Mouse (Mus musculus) heart, embryonic 11.5 days (tissue): ENCODE measurements around the gene Cbfa2t3. TPM values are rescaled to one million over a fixed set of nuclear protein-coding genes. Genes with fewer than 3 reads are reported as not detected.

Experiments
- ATAC-seq: fragments of 200-750 bp; cut with Nextera tagmentation; replicated peaks from 2 replicates; pipeline ENCODE4 v1.8.0; 2017; ENCODE audit warnings: moderate library complexity; ENCODE audit not compliant: insufficient number of reproducible peaks, low FRiP score, low TSS enrichment
- H3K27ac ChIP-seq: fragments of 300-500 bp; sonication (generic); 2 replicates; pipeline ENCODE4 v1.5.1; 2014; ENCODE audit warnings: mild to moderate bottlenecking, low read depth, low read length
- H3K27me3 ChIP-seq: fragments of 300-500 bp; sonication (generic); 2 replicates; pipeline ENCODE4 v1.6.1; 2014; ENCODE audit warnings: mild to moderate bottlenecking, low read length, mixed read lengths; ENCODE audit not compliant: control insufficient read depth, insufficient read depth
- H3K36me3 ChIP-seq: fragments of 300-500 bp; sonication (generic); 2 replicates; pipeline ENCODE4 v1.6.1; 2014; ENCODE audit warnings: mild to moderate bottlenecking, low read length, moderate library complexity, mixed read lengths; ENCODE audit not compliant: control insufficient read depth, insufficient read depth
- H3K4me1 ChIP-seq: fragments of 300-500 bp; sonication (generic); 2 replicates; pipeline ENCODE4 v1.6.1; 2014; ENCODE audit warnings: low read length; ENCODE audit not compliant: control insufficient read depth, insufficient read depth
- H3K4me2 ChIP-seq: fragments of 300-500 bp; sonication (generic); 2 replicates; pipeline ENCODE4 v1.6.1; 2014; ENCODE audit warnings: mild to moderate bottlenecking, moderate library complexity
- H3K4me3 ChIP-seq: fragments of 300-500 bp; sonication (generic); 2 replicates; pipeline ENCODE4 v1.5.1; 2014; ENCODE audit warnings: low read depth, low read length
- H3K9ac ChIP-seq: fragments of 300-500 bp; sonication (generic); 2 replicates; pipeline ENCODE4 v1.6.1; 2014; ENCODE audit warnings: mild to moderate bottlenecking, low read depth, low read length, moderate library complexity
- H3K9me3 ChIP-seq: fragments of 300-500 bp; sonication (generic); replicated peaks from 2 replicates; pipeline ENCODE4 v1.6.1; 2016; ENCODE audit warnings: low read length; ENCODE audit not compliant: control insufficient read depth
- whole genome bisulfite sequencing: fragments of 180-500 bp; shearing (Covaris S2); extraction: QIAGEN DNeasy Blood & Tissue Kit; methylation state at CpG from one replicate; pipeline ENCODE4 v1.1.7; 2014; ENCODE audit not compliant: insufficient replicate concordance; 5-methylcytosine and 5-hydroxymethylcytosine counted together
- polyA plus RNA-seq: library from polyadenylated mRNA; unstranded; fragments of >200 nt; fragmentation: Nextera tagmentation; extraction: Ambion mirVana; gene quantifications from 2 replicates; pipeline ENCODE4 v1.2.1, GENCODE M21; 2014

Cbfa2t3 gene
- polyA plus RNA-seq, 1 experiment from 2014 or later, result 5.2 TPM

GRCm38 (mm10) chr8:122629388-122629787 lies 69.5 kb downstream of the Cbfa2t3 start:
- ATAC-seq, result no peak
- Histone ChIP-seq H3K4me3 (no peak overlapping the region), H3K9me3 (no peaks in the 10 kb centered on the region), H3K27ac (no peak overlapping the region), H3K9ac (no peak overlapping the region), H3K36me3 (no peaks in the 10 kb centered on the region), H3K27me3 (no peaks in the 10 kb centered on the region), H3K4me1 (no peaks in the 10 kb centered on the region), H3K4me2 (no peak overlapping the region)
- WGBS, result 60% methylated on average over 10 of the region's 10 CpGs

GRCm38 (mm10) chr8:122626896-122627295 lies 72.0 kb downstream of the Cbfa2t3 start:
- WGBS, result 85% methylated on average over 2 of the region's 2 CpGs
- no peak for ATAC-seq
- H3K4me1 ChIP-seq, result no peaks in the 10 kb centered on the region

GRCm38 (mm10) chr8:122625811-122626210 lies 73.1 kb downstream of the Cbfa2t3 start:
- H3K9ac ChIP-seq, result no peak overlapping the region
- H3K27me3 ChIP-seq, result no peaks in the 10 kb centered on the region; the same call in 1 of the 2 replicates
- H3K9me3 ChIP-seq, result no peaks in the 10 kb centered on the region
- H3K36me3 ChIP-seq, result no peaks in the 10 kb centered on the region
- H3K27ac ChIP-seq, result no peak overlapping the region
- 84% methylated on average over 9 of the region's 9 CpGs for WGBS
- no peaks in the 10 kb centered on the region for H3K4me1 ChIP-seq
- no peak for ATAC-seq
- no peak overlapping the region for H3K4me2 ChIP-seq
- no peak overlapping the region for H3K4me3 ChIP-seq

More at GRCm38 (mm10) chr8:122626896-122627295, 72.0 kb downstream of the Cbfa2t3 start:
- Histone ChIP-seq H3K27me3 (no peaks in the 10 kb centered on the region), H3K9ac (no peak overlapping the region), H3K27ac (no peak overlapping the region), H3K9me3 (no peaks in the 10 kb centered on the region), H3K4me3 (no peak overlapping the region), H3K4me2 (no peak overlapping the region), H3K36me3 (no peaks in the 10 kb centered on the region)

DNA sequence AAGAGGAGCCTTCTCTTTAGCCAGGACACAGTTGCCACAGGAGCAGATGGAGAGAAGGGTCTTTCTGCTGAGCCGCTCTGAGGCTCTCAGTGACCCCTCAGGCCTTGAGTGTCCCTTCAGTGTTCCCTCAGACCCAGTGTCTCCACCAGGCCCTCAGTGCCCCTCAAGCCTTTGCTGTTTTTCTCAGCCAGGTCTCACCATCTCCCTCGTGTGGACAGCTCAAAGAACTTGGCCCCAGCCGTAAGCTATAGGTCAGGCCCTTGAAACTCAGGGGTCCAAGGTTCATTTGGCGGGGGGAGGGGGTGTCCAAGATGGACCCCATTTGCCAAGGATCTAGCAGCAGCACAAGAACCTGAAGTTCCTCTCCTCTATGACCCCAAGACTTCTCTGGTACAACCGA lies 74.3 kb downstream of the Cbfa2t3 start:
- Histone ChIP-seq H3K4me3 (no peak overlapping the region), H3K4me1 (no peaks in the 10 kb centered on the region), H3K4me2 (no peak overlapping the region), H3K9ac (no peak overlapping the region; the same call in 1 of the 2 replicates), H3K9me3 (no peaks in the 10 kb centered on the region), H3K27ac (no peak overlapping the region), H3K27me3 (no peaks in the 10 kb centered on the region; the same call in 1 of the 2 replicates), H3K36me3 (no peaks in the 10 kb centered on the region)
- 63% methylated on average over 5 of the region's 5 CpGs for WGBS
- no peak for ATAC-seq

DNA sequence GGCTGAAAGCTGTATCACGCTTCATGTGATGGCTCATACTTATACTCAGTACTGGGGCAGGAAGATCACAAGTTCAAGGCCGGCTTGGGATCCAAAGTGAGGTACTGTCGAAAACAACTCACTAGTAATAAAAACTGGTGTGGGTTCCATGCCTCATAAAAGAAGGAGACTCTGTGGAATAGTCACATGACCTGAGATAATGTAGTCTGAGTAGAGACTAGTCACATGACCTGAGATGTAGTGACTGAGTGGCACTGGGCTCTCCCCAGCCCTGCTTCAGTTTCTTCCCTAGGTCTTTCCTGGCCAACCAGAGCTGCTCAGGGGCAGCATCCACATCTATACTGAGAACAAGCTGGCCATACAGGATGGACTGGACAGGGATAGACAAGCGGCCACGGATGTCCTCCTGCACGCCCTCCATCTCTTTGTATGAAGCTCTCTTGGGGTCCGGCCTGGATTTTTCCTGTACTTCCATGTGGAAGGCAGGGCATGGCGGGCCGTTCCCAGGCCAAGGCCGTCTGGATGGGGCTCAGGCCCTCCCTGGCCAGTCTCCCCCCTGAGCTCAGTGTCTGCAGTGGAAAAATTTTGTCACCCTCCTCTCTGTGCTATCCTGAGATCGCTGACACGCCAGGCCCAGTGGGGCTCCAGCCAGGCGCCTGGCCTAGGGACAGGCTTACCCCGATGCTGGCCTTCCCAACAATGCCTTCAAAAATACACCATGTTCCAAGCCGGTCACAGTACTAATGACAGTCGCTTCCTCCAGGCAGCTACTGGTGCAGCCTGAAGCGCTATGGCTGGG lies 74.9 kb downstream of the Cbfa2t3 start:
- Histone ChIP-seq H3K27ac (no peak overlapping the region), H3K4me1 (no peaks in the 10 kb centered on the region), H3K9me3 (no peaks in the 10 kb centered on the region), H3K4me2 (no peak overlapping the region), H3K27me3 (no peaks in the 10 kb centered on the region; the same call in 1 of the 2 replicates), H3K9ac (peak overlapping the region; percentile 6; the same call in 1 of the 2 replicates), H3K36me3 (no peaks in the 10 kb centered on the region), H3K4me3 (no peak overlapping the region)
- ATAC-seq, result no peak
- WGBS, result 70% methylated on average over 17 of the region's 17 CpGs

DNA sequence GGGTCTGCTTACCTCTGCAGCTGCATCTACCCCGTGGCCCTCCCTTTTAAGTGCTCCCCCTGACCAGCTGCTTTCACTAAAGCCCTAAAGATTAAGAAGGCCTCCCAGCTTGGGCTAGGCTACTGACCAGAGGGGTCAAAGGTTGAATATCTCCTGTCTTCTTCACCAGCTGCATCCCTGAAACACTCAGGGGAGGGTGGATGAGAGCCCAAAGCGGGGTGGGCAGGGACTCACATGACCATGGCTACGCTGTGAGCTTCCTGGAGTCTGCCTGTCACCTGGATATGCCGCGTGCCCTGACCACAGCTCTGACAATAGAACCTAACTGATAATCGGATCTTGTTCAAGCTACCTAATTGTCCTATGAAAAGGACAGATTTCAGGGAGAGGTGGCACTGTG lies 76.2 kb downstream of the Cbfa2t3 start, which contains the start of gene Pabpn1l:
Gene Pabpn1l (minus strand): TSS at position 13 of the 400 bp plus-strand sequence.
- ATAC-seq, result no peak
- Histone ChIP-seq H3K9me3 (no peaks in the 10 kb centered on the region), H3K4me1 (peaks cover 4% of the 10 kb centered on the region), H3K27me3 (no peaks in the 10 kb centered on the region; the same call in 1 of the 2 replicates), H3K27ac (no peak within 1 kb of the TSS), H3K36me3 (no peaks in the 10 kb centered on the region), H3K4me3 (no peak within 1 kb of the TSS), H3K4me2 (no peak within 1 kb of the TSS; the same call in 1 of the 2 replicates), H3K9ac (no peak within 1 kb of the TSS)
- WGBS, result 67% methylated on average over 6 of the region's 6 CpGs

- Histone ChIP-seq H3K27me3 (no peaks in the 10 kb centered on the region; the same call in 1 of the 2 replicates), H3K4me3 (no peak overlapping the region), H3K9me3 (no peaks in the 10 kb centered on the region), H3K9ac (no peak overlapping the region), H3K4me2 (no peak overlapping the region), H3K27ac (no peak overlapping the region), H3K36me3 (no peaks in the 10 kb centered on the region), H3K4me1 (peaks cover 4% of the 10 kb centered on the region)
- WGBS, result 32% methylated on average over 5 of the region's 5 CpGs
- ATAC-seq, result no peak
Observed at GRCm38 (mm10) chr8:122620446-122620845, 78.5 kb downstream of the Cbfa2t3 start.

- no peaks in the 10 kb centered on the region for H3K9me3 ChIP-seq
- no peak overlapping the region for H3K9ac ChIP-seq
Observed at GRCm38 (mm10) chr8:122618660-122619378, 80.1 kb downstream of the Cbfa2t3 start.

More at GRCm38 (mm10) chr8:122618660-122619378, 80.1 kb downstream of the Cbfa2t3 start:
- H3K36me3 ChIP-seq, result peaks cover 2% of the 10 kb centered on the region; the same call in 1 of the 2 replicates
- H3K4me1 ChIP-seq, result peaks cover 4% of the 10 kb centered on the region
- H3K27ac ChIP-seq, result no peak overlapping the region
- ATAC-seq, result no peak
- H3K4me3 ChIP-seq, result no peak overlapping the region
- no peaks in the 10 kb centered on the region; the same call in 1 of the 2 replicates for H3K27me3 ChIP-seq
- WGBS, result 74% methylated on average over 6 of the region's 6 CpGs
- no peak overlapping the region for H3K4me2 ChIP-seq
